Comparison of ENCODE assay signal across 27 mouse cellular contexts in genomic region chr14:18983901-18984300, GRCm38 (mm10).
A peak's percentile ranks its signal among the peaks of the same experiment; 100 is the strongest.
DNase-seq lines count a peak whose midpoint lies in the region; ATAC-seq lines count a peak whose summit lies in the region.
"Had no signal": no experiment of that assay in that cellular context is flagged by ENCODE, and none has a peak within 500 bp of the region (broad histone marks: within the 10 kb centered on the region; RNA-seq: fewer than 3 reads in every experiment).

No protein-coding gene starts in this region.

- H3K4me1 ChIP-seq in forebrain, embryonic 16.5 days (replicated peaks; ENCODE audit: control insufficient read depth, insufficient read depth, low read length): no peaks in the 10 kb centered on the region
- H3K4me1 ChIP-seq in forebrain, embryonic 10.5 days: 0 out of 2 replicates have a peak, but pooled peaks cover 2% of the 10 kb centered on the region
- H3K4me1 ChIP-seq: embryonic facial prominence, embryonic 10.5 days; heart, embryonic 15.5 days; hindbrain, embryonic 15.5 days; limb, embryonic 13.5 days; liver, embryonic 12.5 days; neural tube, embryonic 13.5 days had no signal

- intact Hi-C loops in left cerebral cortex, postnatal 14 days (cut with DNase I): no loop called here

- no peaks in the 10 kb centered on the region for H3K27me3 ChIP-seq in forebrain, embryonic 16.5 days (replicated peaks; ENCODE audit: control insufficient read depth, insufficient read depth, low read length)
- no peaks in the 10 kb centered on the region for H3K27me3 ChIP-seq in forebrain, embryonic 10.5 days (ENCODE audit: poor library complexity, severe bottlenecking)
- H3K27me3 ChIP-seq: heart, embryonic 15.5 days; hindbrain, embryonic 15.5 days; limb, embryonic 13.5 days; liver, embryonic 12.5 days; neural tube, embryonic 13.5 days had no signal

- no peak overlapping the region for H3K4me3 ChIP-seq in forebrain, embryonic 16.5 days (replicated peaks; ENCODE audit: low read length)
- H3K4me3 ChIP-seq in forebrain, embryonic 10.5 days: no peak overlapping the region
- H3K4me3 ChIP-seq: embryonic facial prominence, embryonic 10.5 days; heart, embryonic 15.5 days; hindbrain, embryonic 15.5 days; limb, embryonic 13.5 days; liver, embryonic 12.5 days; midbrain, embryonic 10.5 days; myocyte; neural tube, embryonic 13.5 days had no signal

- no peak overlapping the region for H3K9ac ChIP-seq in forebrain, embryonic 16.5 days (replicated peaks; ENCODE audit: low read depth, low read length)
- H3K9ac ChIP-seq: heart, embryonic 15.5 days; hindbrain, embryonic 15.5 days; limb, embryonic 13.5 days; liver, embryonic 12.5 days; neural tube, embryonic 13.5 days had no signal

- 0 out of 2 replicates have a peak, but pooled peaks cover 2% of the 10 kb centered on the region for H3K9me3 ChIP-seq in forebrain, embryonic 16.5 days (ENCODE audit: control insufficient read depth, low read length)
- H3K9me3 ChIP-seq in forebrain, embryonic 10.5 days: no peaks in the 10 kb centered on the region
- H3K9me3 ChIP-seq: embryonic facial prominence, embryonic 10.5 days; heart, embryonic 15.5 days; hindbrain, embryonic 15.5 days; limb, embryonic 13.5 days; liver, embryonic 12.5 days; midbrain, embryonic 10.5 days; neural tube, embryonic 13.5 days had no signal

- no peak overlapping the region for H3K4me2 ChIP-seq in forebrain, embryonic 16.5 days (ENCODE audit: low read length)
- H3K4me2 ChIP-seq: heart, embryonic 15.5 days; hindbrain, embryonic 15.5 days; limb, embryonic 13.5 days; liver, embryonic 12.5 days; neural tube, embryonic 13.5 days had no signal

- H3K27ac ChIP-seq in forebrain, embryonic 16.5 days (ENCODE audit: low read length): no peak overlapping the region
- H3K27ac ChIP-seq in forebrain, embryonic 10.5 days: no peak overlapping the region
- H3K27ac ChIP-seq: embryonic facial prominence, embryonic 10.5 days; heart, embryonic 15.5 days; hindbrain, embryonic 15.5 days; limb, embryonic 13.5 days; liver, embryonic 12.5 days; midbrain, embryonic 10.5 days; neural tube, embryonic 13.5 days had no signal

- DNase-seq in forebrain, embryonic 10.5 days (ENCODE audit: extremely low spot score, low spot score): no peak
- DNase-seq in left cerebral cortex, postnatal 14 days (ENCODE audit: low spot score in 2 of 2): peak; percentile 11 to 48
- no peak for DNase-seq in left cerebral cortex, adult 18-20 months (ENCODE audit: low spot score in 2 of 2)
- DNase-seq in layer of hippocampus, adult 11-12 months (ENCODE audit: low spot score): peak; percentile 35
- DNase-seq in layer of hippocampus, postnatal 25 days (ENCODE audit: extremely low spot score in 1 of 2, low spot score in 1 of 2): peak; percentile 7 to 14
- no peak for DNase-seq in adrenal gland, postnatal 4 days (ENCODE audit: low spot score in 2 of 2)
- no peak for DNase-seq in spleen, postnatal 36 days (ENCODE audit: low spot score in 2 of 2)
- DNase-seq: adrenal gland, postnatal 10 days; cerebellum, adult 9-11 months; kidney, adult 8-10 months; kidney, postnatal 25 days; lung, adult 18-20 months; lung, postnatal 10 days; retina, postnatal 1 day; spleen, adult 18-20 months; thymus, postnatal 36 days had no signal

- H3K36me3 ChIP-seq in forebrain, embryonic 16.5 days (ENCODE audit: control insufficient read depth, insufficient read depth): no peaks in the 10 kb centered on the region
- H3K36me3 ChIP-seq in forebrain, embryonic 10.5 days (replicated peaks): no peaks in the 10 kb centered on the region
- H3K36me3 ChIP-seq: embryonic facial prominence, embryonic 10.5 days; heart, embryonic 15.5 days; hindbrain, embryonic 15.5 days; limb, embryonic 13.5 days; liver, embryonic 12.5 days; midbrain, embryonic 10.5 days; neural tube, embryonic 13.5 days had no signal

- ATAC-seq in forebrain, embryonic 16.5 days: 0 out of 2 replicates have a peak, but pooled peaks have one; percentile 36
- ATAC-seq: activated CD4-positive, CD25-positive, alpha-beta regulatory T cell, adult 4 months; liver, embryonic 12.5 days; midbrain, embryonic 16.5 days had no signal

- 91% methylated on average over 3 of the region's 3 CpGs for WGBS in forebrain, embryonic 16.5 days
- 93% methylated on average over 3 of the region's 3 CpGs for WGBS in forebrain, embryonic 10.5 days

Comparison
In these comparisons a context has a peak if more than half of its experiments do, and no peak if none do; other contexts are left out.
1. DNase-seq: peak in left cerebral cortex, postnatal 14 days (2 of 2), layer of hippocampus, adult 11-12 months (single experiment) and layer of hippocampus, postnatal 25 days (2 of 2); none in forebrain, embryonic 10.5 days (single experiment), left cerebral cortex, adult 18-20 months (0 of 2), adrenal gland, postnatal 4 days (0 of 2) and spleen, postnatal 36 days (0 of 2).